Mouse (Mus musculus): ENCODE data around the gene Lmntd2. TPM values are rescaled to one million over a fixed set of nuclear protein-coding genes. Genes with fewer than 3 reads are reported as not detected.
A peak's percentile ranks its signal among the peaks of the same experiment; 100 is the strongest.
"Not testable (repeated sequence)": the region's sequence is repeated elsewhere in the genome, so short reads cannot be mapped to it uniquely, and the experiment has no call there.

Lmntd2 gene
- 1.6 TPM in 1 of 3 replicates, not detected in the others for total RNA-seq (2017)

DNA sequence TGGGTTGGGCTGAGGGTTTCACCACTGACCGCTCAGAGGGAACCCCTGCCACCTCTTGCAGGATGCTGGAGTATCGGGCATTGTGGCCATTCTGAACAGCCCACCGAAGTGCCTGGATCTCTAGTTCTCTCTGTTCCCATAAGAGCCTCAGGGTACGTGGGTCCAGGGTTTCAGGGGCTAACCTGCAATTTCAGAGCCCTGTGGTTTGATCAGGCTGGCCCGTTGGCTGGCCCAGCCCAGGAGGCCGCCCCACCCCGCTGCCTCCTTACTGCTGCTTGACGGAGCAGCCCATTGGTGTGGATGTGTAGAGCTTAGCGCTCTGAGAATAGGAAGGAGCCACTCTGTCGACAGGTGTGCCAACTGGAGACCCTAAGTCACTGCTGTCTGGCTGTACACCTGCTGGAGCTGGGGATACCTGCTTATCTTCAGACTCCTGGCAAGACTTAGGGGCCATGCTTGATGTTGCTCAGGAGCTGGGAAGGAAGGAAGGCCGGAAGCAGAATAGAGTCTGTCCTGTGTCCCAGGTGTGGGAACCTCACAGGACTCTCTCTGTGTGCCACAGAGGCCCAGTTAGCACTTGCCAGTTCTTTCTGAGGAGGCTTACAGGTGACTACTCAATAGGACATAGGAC lies at the start of gene Lmntd2:
TSS of gene Lmntd2 (minus strand) at position 476 of the 631 bp plus-strand sequence.
- no peak for ATAC-seq (replicated peaks; ENCODE audit: insufficient number of reproducible peaks, low FRiP score, low TSS enrichment, poor library complexity, severe bottlenecking)

DNA sequence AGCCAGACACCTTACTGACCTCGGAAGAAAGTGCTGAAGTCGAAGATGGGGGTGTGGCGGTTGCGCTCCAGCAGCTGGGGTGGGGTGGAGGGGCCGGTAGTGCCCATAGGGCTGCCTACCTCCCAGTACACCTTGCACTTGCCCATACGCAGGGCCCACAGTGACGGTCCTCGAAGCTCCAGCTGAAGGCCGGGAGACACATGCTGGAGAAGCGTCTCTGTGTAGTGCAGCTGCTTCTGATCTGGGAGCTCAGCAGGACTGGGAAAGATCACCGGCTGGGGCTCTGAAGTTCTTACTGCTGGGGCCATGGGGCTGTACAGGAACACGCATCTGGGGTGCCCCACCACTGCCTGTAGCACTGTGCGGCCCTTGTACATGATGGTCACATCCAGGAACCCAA lies 49.8 kb upstream of the Lmntd2 start:
- ATAC-seq (replicated peaks; ENCODE audit: insufficient number of reproducible peaks, low FRiP score, low TSS enrichment, poor library complexity, severe bottlenecking), result no peak

DNA sequence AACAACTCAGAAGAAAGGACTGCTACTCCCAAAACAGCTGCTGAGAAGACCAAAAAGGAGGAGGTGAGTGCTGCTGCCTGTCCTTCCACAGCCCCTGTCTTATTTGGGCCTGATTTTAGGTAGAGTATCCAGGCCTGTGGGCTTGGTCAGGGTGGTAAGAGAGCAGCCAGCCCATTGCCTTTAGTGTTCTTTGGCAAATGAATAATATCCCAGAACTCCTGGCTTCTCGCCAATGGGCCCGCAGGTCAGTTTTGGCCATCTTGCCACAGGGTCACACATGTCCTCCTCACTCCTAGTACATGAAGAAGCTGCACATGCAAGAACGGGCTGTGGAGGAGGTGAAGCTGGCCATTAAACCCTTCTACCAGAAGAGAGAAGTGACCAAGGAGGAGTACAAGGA lies 47.6 kb upstream of the Lmntd2 start:
- no peak for ATAC-seq (replicated peaks; ENCODE audit: insufficient number of reproducible peaks, low FRiP score, low TSS enrichment, poor library complexity, severe bottlenecking)

DNA sequence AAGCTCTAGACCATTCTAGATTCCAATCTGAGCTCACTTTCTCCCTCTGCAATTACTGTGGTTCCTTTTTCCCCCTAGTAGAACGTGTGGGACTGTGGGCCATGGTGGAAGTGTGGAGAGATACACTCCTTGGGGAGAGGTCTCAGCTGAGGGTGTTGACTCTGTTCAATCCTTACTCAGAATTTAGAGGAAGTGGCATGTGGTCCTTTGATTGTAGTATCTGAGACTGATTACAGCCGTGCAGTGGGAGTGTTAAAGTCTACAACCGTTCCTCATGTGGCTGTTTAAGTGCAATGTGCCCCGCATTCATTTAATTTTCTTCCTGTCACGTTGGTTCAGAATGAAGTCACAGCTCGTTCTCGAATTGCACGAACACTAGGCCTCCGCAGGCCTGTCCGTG lies 42.3 kb upstream of the Lmntd2 start:
- ATAC-seq (replicated peaks; ENCODE audit: insufficient number of reproducible peaks, low FRiP score, low TSS enrichment, poor library complexity, severe bottlenecking), result no peak

DNA sequence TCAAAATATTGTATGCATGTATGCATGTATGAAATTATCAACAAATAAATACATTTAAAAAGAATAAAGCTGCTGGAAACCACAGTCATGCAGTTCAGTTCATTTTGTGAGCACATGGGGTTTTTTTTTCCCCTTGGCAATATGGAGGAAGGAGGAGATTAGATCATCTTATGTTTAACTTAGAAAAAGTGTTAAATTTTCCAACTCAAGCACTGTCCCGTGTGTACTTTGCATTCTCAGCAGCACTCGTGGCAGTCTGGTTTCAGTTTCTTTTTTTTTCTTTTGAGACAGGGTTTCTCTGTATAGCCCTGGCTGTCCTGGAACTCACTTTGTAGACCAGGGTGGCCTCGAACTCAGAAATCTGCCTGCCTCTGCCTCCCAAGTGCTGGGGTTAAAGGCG lies 36.6 kb upstream of the Lmntd2 start:
- ATAC-seq (replicated peaks; ENCODE audit: insufficient number of reproducible peaks, low FRiP score, low TSS enrichment, poor library complexity, severe bottlenecking), result not testable (repeated sequence)

DNA sequence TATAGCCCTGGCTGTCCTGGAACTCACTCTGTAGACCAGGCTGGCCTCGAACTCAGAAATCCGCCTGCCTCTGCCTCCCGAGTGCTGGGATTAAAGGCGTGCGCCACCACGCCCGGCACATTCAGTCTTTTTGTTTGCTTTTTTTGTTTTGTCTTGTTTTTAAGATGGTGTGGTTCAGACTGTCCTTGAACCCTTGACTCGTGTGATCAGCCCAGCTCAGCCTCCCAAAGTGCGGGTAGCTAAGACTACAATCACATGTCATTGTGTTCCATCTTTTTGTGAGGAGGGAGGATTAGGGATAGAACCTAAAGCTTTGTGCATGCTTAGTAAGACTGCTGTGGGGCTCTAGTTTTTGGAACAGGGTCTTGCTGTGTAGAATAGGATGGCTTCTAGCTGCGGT lies 17.7 kb upstream of the Lmntd2 start:
- no peak for ATAC-seq (replicated peaks; ENCODE audit: insufficient number of reproducible peaks, low FRiP score, low TSS enrichment, poor library complexity, severe bottlenecking)

DNA sequence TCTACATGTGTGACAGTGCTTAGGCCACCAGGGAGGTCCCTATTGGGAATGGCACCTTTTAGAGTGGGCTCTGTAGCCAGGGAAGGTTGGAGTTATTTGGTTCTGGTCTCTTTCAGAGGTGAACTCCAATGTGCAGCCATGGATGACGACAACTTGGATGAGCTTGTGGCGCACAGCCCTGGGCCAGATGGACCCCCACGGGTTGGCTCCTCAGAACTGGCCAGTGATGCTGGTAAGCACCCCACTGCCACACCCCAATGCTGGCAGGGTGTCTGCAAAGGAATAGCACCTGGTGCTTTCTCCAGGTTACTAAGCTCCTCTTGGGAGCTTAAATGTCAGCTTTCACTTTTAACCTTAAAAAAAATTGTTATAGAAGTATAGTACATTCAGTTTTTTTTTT lies 17.2 kb upstream of the Lmntd2 start:
- no peak for ATAC-seq (replicated peaks; ENCODE audit: insufficient number of reproducible peaks, low FRiP score, low TSS enrichment, poor library complexity, severe bottlenecking)

DNA sequence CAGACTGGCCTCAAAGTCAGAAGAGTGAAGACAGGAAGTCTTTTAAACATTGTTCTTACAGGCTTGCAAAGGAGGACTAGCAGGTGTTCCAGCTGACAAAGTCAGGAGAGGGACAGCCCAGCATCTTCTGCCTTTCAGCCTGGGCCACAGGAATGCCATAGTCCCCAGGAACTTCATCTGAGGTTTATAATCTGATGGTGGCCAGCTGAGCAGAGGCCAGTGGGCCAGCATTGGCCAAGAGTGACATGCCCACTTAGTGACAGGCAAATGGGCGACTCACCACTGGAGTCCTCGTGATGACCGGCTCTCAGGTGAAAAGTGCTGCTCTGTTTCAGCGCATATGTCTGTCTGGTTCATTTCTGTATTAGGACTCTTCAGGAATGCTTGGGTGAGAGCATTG lies 16.7 kb upstream of the Lmntd2 start:
- ATAC-seq (replicated peaks; ENCODE audit: insufficient number of reproducible peaks, low FRiP score, low TSS enrichment, poor library complexity, severe bottlenecking), result no peak

DNA sequence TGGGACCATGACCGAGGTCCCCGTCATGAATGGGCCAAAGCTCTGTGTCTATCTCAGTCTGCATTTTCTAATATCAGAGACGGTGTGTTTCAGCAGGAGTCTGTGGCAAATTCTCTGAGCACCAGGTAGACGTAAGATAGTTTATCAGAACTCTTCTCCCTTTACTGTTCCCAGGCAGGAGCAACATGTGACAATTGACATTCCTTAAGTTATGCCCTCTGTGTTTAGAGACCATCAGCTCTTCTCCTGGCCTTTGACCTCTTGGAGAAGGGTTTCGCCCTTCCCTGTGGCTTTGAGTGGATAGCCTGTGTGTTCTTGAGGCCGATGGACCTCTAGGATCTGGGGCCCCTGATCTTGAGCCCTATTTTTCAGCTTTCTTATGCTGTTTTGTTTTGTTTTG lies 15.8 kb upstream of the Lmntd2 start:
- no peak for ATAC-seq (replicated peaks; ENCODE audit: insufficient number of reproducible peaks, low FRiP score, low TSS enrichment, poor library complexity, severe bottlenecking)

DNA sequence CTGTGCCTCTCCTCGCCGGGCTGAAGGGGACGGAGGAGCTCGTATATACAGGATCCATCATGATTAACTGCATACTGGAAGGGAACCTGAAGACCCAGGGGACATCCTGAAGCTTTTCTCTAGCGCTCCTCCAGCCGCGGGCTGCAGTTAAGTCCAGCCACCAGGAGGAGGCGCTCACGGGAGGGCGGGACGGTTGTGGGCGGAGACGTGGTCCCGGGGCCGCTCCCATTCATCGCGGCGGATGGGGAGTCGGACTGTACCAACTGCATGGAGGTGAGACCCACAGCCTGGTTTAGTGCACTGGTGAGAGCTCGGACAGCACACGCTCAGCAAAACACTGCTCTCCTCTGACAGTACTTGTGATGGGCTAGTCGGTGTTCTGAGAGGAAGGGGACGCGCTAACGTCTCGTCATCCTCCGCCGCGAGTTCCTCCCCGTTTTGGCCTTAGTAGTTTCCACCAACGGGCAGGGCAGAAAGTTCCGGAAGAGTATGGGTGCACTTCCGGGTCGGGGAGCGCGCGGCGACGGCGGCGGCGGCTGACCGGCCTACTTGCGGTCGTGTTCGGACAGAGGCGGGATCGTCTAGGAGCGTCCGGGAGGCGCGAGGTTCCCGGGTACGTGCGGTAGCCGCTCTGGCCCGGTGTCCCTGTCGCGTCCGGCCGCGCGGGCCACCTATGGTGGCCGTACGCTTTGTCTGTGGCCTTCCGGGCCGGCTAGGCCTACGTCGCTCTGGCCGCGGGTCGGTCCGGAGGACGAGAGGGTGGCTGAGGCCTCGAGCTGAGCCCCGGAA lies 14.6 kb upstream of the Lmntd2 start, which contains the start of gene Phrf1:
TSS of gene Phrf1 (plus strand) at position 506 of the 789 bp plus-strand sequence.
- ATAC-seq (replicated peaks; ENCODE audit: insufficient number of reproducible peaks, low FRiP score, low TSS enrichment, poor library complexity, severe bottlenecking), result peak; percentile 96

DNA sequence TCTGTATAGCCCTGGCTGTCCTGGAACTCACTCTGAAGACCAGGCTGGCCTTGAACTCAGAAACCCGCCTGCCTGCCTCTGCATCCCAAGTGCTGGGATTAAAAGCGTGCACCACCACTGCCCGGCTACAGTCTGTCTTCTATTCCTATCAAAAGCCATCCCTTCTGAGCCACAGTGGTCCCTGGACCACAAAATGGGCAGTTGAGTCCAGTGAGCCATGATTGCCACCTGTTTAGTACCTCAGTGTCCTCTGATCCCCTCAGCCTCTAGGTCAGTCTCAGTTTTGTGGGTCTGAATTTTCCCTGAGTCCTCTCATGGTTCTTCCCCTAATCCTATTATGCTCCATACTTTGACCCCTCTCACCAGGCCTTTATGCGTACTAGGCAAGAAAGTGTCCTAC lies 13.9 kb upstream of the Lmntd2 start:
- ATAC-seq (replicated peaks; ENCODE audit: insufficient number of reproducible peaks, low FRiP score, low TSS enrichment, poor library complexity, severe bottlenecking), result no peak

DNA sequence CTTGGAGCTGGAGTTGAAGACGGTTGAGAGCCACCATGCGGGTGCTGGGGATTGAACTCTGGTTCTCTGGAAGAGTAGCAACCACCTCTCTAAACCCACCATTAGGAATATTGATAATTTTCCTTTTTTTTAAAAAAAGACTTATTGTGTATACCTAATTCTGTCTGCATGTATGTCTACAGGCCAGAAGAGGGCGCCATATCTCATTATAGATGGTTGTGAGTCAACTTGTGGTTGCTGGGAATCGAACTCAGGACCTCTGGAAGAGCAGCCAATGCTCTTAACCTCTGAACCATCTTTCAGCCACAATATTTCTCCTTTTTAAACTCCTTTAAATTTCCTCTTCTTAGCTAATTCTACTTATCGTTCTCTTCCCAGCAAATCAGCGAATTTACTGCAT lies 12.7 kb upstream of the Lmntd2 start:
- no peak for ATAC-seq (replicated peaks; ENCODE audit: insufficient number of reproducible peaks, low FRiP score, low TSS enrichment, poor library complexity, severe bottlenecking)

DNA sequence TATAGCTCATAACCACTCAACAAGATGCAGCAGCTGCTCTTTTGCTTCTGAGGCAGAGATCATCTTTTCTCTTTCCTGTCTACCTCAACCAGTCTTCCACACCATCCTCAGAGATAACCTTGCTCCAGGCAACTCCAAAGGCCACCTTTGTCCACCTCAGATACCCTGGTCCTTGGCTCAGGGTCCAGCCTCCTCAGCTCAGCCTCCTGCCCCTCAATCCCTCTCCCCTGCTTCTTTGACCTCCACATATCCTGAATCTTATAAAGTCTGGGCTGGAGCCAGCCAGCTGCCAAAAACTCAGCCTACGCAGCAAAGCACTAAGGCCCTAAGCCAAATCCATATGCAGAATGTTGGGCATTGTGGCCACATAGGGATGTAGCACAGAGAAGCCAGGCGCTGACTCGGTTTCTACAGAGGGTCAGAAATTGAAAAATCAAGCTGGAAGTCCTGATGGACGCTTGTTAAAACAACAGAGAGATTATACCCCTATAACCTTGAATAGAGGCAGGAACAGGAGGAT lies 8.9 kb upstream of the Lmntd2 start:
- ATAC-seq (replicated peaks; ENCODE audit: insufficient number of reproducible peaks, low FRiP score, low TSS enrichment, poor library complexity, severe bottlenecking), result no peak

DNA sequence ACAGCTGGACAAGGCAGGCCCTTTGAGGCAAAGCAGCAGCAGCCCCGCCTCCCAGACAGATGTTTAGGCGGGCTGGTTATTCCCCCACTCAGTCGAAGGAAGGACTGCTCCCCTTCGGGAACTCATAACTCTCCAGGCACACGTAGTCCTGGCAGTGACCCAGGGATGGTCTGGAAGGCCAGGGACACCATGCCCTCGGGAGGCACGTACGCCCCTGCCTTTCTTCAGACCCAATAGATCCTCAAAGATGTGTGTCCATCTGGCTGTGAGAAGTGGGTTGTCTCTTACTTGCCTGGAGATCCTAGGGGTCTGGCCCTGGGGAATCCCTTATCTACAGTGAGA lies 8.2 kb upstream of the Lmntd2 start:
- ATAC-seq (replicated peaks; ENCODE audit: insufficient number of reproducible peaks, low FRiP score, low TSS enrichment, poor library complexity, severe bottlenecking), result no peak

DNA sequence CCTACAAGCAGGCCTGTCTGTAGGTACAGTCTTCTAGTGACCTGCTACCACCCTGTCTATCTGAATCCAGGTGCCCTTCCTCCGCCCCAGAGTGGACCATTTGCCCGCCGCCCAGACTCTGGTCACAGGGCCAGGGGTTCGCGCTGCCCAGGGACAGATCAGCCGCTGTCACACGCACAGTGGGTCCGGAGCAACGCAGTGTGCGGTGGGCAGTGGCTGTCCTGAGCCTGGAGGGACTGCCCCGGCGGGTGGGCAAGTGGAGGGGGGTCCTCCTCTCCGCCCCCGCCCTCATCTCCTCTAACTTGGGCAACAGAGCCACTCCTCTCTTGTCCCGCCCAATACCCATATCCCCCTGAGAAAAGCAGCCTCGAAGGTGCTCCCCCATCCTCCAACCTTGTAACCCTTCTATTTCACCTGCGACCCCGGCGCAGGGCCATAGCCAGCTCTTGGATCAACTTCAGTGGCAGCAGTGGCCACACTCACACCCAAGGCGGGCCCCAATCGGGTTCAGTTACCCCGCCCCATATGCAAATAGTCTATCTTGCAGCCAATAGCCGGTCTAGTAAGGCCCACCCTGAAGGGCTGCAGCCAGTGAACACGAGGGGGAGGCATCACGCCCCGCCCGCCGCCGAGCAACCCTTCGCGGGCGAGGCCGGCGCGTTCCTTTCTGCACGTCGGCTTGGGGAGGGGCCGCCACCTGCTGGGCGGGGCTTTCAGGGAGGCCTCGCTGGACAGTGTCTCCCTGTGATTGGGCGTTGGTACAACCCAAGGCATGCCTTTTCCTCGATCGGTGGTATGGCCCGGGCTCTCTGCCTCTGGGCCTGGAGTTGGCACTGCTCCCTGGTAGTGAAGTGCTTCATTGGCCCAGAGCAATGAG lies 7.6 kb upstream of the Lmntd2 start:
- peak; percentile 68 for ATAC-seq (replicated peaks; ENCODE audit: insufficient number of reproducible peaks, low FRiP score, low TSS enrichment, poor library complexity, severe bottlenecking)

DNA sequence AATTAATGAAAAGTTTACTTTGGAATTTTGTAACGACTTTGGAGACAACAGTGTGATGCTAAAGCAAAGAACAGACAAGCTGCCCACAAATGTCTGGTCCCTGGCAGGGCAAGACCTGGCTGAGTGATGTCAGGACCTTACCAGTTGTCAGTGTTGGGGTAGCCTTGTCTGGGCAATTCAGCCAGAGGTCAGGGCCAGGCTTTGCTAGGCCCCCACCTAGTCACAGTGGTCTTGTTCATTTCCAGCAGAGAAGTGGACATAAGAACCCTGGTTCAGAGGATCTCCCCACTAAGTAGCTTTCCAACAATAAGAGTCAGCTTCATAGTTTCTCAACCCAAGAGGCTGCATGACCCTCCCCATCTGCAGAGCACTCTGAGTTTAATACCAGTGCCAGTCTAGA lies 6.5 kb upstream of the Lmntd2 start:
- ATAC-seq (replicated peaks; ENCODE audit: insufficient number of reproducible peaks, low FRiP score, low TSS enrichment, poor library complexity, severe bottlenecking), result no peak

DNA sequence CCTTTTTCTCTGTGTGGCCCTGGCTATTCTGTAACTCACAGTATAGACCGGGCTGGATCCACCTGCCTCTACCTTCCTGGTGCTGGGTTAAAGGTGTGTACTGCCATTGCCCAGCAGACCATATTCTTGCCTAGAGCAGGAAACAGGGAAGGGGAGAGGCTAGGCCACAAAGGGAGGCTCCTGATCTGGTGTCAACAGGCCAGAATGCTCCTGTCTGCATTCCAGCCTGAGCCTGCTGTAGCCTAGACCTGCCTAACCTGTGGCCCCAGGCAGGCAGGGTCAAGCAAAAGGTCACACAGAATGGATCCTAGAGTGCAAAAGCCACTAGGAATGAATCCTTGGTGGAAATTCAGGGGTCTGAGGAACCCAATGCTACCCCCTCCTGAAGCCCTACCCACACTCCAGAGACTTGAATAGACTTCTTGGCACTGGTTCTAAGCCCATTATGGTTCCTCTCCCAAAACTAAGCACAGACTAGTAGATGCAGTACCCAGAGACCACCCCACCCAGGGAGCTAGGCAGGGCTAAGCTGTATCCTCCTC lies 5.7 kb upstream of the Lmntd2 start:
- no peak for ATAC-seq (replicated peaks; ENCODE audit: insufficient number of reproducible peaks, low FRiP score, low TSS enrichment, poor library complexity, severe bottlenecking)

DNA sequence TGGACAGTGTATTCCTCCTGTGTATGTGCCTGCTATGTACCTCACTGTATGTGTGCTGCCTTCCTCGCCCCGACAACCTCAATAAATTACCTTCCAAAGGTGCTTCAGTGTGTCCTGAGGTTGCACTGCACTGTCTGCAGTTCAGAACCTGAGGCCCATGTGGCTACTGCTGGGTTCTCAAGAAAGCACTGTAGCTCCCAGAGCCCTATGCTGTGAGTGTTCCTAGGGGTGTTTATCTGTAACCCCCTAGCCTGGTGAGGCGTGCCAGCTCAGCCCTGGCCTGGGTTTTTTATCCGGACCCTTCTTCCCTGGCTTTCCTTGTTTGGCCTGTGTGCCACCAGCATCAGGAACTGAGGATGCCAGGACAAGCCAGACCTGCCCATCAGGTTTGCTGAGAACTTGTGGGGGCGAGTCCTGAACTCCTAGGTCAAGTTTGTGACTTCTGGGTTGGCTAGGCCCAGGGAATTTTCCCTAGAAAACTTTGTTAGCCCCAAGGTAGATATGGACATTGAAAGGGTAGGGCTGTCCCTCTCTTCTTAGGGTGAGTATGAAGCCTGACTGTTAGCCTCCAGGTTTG lies 4.8 kb upstream of the Lmntd2 start:
- no peak for ATAC-seq (replicated peaks; ENCODE audit: insufficient number of reproducible peaks, low FRiP score, low TSS enrichment, poor library complexity, severe bottlenecking)

DNA sequence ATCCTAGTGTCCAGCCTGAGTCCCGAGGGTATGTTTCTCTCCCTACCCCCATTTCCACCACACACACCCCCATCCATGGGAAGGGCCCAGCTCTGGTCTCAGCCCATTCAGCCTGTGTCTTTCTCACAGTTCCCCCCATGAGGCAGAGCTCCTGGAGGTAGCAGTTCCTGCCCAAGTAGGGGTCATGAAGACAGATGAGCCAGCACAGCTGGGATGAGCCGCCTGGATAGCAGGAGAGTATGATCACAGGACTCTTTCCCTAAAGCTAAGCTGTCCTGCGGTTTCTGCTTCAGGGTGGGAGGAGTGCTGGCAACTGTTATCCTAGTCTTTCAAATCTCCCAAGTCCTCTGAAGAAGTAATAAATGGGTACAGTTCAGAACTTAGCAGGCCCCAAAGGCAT lies 4.3 kb upstream of the Lmntd2 start:
- no peak for ATAC-seq (replicated peaks; ENCODE audit: insufficient number of reproducible peaks, low FRiP score, low TSS enrichment, poor library complexity, severe bottlenecking)
